Mouse (Mus musculus) left cerebral cortex, postnatal 4 days (tissue): ENCODE data around the gene Reep3. TPM values are rescaled to one million over a fixed set of nuclear protein-coding genes. Genes with fewer than 3 reads are reported as not detected.
A peak's percentile ranks its signal among the peaks of the same experiment; 100 is the strongest.

ENCODE experiments used
- DNase-seq: peaks from one replicate; pipeline ENCODE4 v3.0.0-alpha.2; 2022
- intact Hi-C: fragments of 180-260 bp; cut with DNase I; formaldehyde crosslinking; loops from one replicate; pipeline ENCODE4 v1.15.1; 2025
- total RNA-seq, 2 experiments: library from RNA; stranded (reverse); gene quantifications; 2 replicates each; pipeline ENCODE4 v1.2.3; 2021

Gene Reep3
- total RNA-seq, 2 experiments from 2014 or later = 24.4 to 27.9 TPM

DNA sequence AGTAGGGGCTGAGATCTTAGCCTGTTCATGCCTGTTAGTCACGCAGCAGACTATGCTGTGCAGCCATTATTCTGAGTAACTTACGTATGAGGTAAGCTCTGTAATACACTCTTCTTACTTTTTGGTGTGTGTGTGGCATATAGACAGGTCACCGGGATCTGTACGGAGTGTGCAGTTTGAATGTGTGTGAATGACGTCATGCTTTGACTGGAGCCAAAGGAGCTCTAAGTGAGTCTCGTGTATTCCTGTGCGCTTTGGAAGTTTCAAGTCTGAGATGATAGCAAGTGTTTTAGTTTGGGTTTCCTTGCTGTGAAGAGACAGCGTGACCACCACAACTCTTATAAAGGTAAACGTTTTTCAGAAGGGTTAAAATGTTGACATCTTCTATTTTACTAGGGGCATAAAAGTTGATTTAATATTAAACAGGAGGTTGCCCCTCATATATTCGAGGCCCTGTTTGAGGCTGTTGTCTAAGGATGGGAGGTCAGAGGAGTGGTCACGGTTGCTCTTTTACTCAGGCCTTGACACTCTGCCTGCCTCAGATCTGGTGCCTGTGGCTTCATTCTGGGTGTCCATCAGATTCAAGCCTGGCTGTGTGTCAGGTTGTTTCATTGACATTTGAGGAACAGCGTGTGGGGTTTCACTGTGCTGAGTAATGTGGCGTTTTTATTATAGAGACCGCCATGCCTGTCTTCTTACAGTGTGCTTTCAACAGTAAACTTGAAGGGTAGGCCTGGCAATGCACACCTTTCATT, 14.5 kb upstream of the Reep3 start:
- no peak for DNase-seq
- intact Hi-C loops = no loop called here

- intact Hi-C loops = no loop called here
- no peak for DNase-seq
Observed at GRCm38 (mm10) chr10:67109635-67110034, 12.9 kb upstream of the Reep3 start.

DNA sequence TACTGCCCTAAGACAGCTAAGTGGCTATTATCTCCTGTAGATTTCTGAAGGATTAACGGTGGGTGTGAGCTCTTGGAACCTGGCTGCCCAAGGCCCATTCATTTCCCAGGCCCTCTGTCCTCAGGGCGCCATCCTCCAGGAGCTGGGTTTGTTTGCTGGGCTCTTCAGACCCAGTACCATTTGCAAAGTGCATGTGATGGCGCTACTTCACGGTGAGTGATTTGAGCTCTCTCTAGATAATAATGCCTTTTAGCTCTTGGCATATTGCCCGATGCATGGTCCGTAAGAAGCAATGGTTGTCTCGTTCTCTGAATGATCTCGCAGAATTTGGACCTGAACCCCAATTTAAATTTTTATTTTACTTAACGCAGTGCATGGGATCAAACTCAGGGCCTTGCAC, 11.4 kb upstream of the Reep3 start:
- intact Hi-C loops = no loop called here
- no peak for DNase-seq

GRCm38 (mm10) chr10:67107017-67107761, 10.4 kb upstream of the Reep3 start:
- no peak for DNase-seq
- intact Hi-C loops = no loop called here

DNA sequence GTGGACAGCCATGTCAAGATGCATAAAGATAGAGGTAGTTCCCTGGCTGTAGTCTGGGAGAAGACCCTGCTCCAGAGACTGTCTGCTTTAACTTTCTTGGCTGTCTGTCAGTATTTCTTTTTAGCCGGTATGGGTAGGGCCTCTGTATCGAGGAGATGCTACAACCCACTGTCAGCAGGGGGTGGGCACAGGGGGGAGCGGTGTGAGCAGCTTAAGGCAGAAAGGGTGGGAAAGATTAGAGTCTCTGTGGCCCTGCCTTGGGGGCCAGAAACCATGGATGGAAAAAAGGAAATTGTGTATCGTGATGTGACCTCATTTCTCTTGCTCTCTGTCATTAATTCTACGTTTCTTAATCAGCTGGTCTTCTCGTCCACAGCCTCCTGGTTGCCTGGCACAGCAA, 9.7 kb upstream of the Reep3 start:
- intact Hi-C loops = no loop called here
- no peak for DNase-seq

GRCm38 (mm10) chr10:67105331-67106217, 8.8 kb upstream of the Reep3 start:
- intact Hi-C loops = no loop called here
- no peak for DNase-seq

- DNase-seq = no peak
- intact Hi-C loops = no loop called here
Observed at GRCm38 (mm10) chr10:67104543-67104942, 7.8 kb upstream of the Reep3 start.

GRCm38 (mm10) chr10:67100831-67101251, 4.1 kb upstream of the Reep3 start:
- no peak for DNase-seq
- intact Hi-C loops = no loop called here

GRCm38 (mm10) chr10:67100011-67100661, 3.4 kb upstream of the Reep3 start:
- no peak for DNase-seq
- intact Hi-C loops = no loop called here

DNA sequence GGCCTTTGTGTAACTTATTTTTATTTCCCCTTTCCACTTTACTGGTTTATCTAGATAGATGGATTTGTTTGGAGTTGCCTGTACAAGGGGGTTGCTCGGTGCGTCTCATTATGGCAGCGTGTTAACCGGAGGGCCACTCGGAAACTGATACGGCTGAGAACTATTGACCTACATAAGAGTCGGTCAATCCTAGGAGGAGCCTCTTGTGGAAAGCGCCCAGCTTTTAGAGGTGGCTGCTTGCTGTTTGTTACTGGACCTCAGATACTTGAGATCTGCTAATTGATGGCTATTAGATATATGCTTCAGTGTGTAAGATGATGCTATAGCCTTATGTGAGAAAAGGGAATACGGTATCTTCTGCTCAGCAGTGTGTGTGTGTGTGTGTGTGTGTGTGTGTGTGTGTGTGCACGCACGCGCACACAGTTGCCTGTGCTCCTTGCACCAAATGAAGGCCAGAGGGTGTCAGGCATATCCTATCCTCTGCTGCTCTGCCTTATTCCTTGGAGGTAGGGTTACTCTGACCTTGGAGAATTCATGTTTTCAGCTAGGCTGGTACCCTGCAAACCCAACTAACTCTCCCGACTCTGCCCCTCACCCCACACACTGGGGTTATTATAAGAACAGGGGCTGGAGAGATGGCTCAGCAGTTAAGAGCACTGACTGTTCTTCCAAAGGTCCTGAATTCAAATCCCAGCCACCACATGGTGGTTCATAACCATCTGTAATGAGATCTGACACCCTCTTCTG, 2.6 kb upstream of the Reep3 start:
- intact Hi-C loops = loop anchor here (10.0 kb wide), 1 partner anchor 95 kb away; no protein-coding TSS in a partner anchor
- DNase-seq = no peak

- no peak for DNase-seq
- intact Hi-C loops = loop anchor here (10.0 kb wide), 1 partner anchor 94 kb away; no protein-coding TSS in a partner anchor
Observed at GRCm38 (mm10) chr10:67098408-67099050, 1.8 kb upstream of the Reep3 start.

DNA sequence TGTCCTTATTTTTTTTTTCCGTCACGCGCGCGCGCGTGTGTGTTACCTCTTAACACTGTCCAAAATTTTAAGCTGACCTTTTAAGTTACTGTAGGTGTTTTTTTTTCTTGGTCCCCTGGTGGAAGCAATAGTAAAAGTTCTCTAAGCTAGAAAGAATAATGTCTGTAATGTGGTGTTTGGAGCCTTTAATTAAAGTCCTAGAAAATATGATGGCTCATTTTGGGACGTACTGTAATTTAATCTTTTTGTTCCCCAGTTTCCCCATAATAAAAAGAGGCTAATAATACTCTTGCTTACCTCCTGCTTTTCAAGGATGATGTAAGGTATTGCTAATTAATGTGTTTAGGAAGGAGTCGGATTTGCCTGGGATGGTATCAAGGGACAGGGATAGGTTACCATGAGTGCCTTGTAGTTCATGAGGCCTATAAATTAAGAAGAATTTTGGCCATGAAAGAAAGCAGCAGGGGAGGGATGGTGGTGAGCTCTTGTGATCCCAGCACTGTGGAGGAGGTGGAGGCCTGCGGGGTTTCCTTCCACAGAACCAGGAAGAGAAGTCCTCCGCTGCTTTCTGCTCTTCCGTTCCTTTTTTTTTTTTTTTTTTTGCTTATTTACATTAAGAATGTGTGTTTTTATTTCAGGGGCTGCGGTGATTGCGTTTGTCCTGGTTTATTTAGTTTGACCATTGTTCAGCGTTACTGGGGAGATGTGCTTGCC, 849 bp upstream of the Reep3 start:
- no peak for DNase-seq
- intact Hi-C loops = loop anchor here (10.0 kb wide), 1 partner anchor 93 kb away; no protein-coding TSS in a partner anchor

DNA sequence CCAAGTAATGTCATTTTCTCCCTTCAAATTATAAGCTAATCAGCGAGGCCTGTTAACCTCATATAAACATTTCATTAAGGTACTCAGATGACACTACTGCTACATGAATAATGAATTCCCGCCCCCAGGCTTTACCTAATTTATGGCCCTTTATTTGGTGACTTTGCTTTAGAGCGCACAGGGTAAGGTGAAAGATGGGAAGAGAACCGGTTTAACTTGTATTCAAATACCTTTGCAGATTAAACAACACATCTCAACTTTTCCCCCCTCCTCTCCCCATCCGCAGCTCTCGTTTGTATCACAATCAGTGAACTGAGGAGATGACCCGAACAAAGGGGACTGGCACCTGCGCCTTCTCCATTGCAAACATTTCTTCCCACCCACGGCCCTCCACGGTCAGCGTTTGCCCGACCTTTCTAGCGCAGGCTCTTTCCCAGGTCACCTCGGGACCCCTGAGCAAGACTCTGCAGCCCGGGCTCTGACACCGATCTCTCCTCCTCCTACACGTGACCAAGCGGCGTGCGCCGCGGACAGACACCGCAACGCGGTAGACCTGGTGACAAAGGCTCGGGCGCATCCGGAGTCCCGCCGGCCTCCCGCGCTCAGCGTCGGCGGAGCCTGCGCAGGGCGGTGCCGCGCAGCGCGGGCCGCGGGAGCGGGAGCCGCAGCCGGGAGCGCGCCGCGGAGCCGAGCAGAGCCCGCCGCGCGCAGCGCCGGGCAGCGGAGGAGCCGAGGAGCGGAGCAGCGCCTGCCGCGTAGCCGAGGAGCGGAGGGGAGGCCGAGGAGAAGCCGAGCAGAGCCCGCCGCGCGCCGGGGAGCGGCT, 736 bp downstream of the Reep3 start, which contains the start of gene Jmjd1c:
Gene Jmjd1c, plus strand, starts transcription at position 328 of the 823 bp plus-strand sequence.
- peak; percentile 86 for DNase-seq
- intact Hi-C loops = loop anchor here (10.0 kb wide), 1 partner anchor 91 kb away; no protein-coding TSS in a partner anchor

- intact Hi-C loops = loop anchor here (10.0 kb wide), 1 partner anchor 90 kb away; no protein-coding TSS in a partner anchor
- DNase-seq = no peak
Observed at GRCm38 (mm10) chr10:67094922-67095321, 1.8 kb downstream of the Reep3 start.

DNA sequence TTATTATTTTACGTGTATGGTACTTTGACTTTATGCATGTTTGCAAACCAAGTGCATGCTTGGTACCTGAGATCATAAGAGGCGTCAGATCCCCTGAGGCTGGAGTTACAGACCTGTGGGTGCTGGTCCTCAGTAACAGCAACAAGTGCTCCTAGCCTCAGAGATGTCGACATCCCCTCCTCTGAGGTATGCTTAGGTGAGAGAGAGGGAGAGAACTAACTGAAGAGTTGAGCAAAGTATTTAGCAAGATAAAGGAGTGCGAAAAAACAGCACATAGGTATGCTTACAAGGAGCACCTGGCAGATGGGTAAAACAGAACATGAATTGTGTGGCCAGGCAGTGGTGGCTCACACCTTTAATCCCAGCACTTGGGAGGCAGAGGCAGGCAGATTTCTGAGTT, 6.1 kb downstream of the Reep3 start:
- DNase-seq = no peak
- intact Hi-C loops = loop anchor here (10.0 kb wide), 1 partner anchor 86 kb away; no protein-coding TSS in a partner anchor

GRCm38 (mm10) chr10:67087447-67088226, 9.1 kb downstream of the Reep3 start:
- DNase-seq = no peak
- intact Hi-C loops = no loop called here

GRCm38 (mm10) chr10:67085916-67086315, 10.8 kb downstream of the Reep3 start:
- intact Hi-C loops = no loop called here
- no peak for DNase-seq
